Mouse (Mus musculus) urinary bladder, adult 18-20 months (tissue): ENCODE results near the gene Retreg3.

Source experiments
- DNase-seq, 2 experiments: peaks; one replicate each; pipeline ENCODE4 v3.0.0; 2022; ENCODE audit warnings: low spot score in 2 of 2, mixed read lengths in 2 of 2

The Retreg3 gene

GRCm38 (mm10) chr11:101052751-101053473, 66.8 kb downstream of the Retreg3 start:
- DNase-seq = peak in 1 of 2 experiments; percentile 83

DNA sequence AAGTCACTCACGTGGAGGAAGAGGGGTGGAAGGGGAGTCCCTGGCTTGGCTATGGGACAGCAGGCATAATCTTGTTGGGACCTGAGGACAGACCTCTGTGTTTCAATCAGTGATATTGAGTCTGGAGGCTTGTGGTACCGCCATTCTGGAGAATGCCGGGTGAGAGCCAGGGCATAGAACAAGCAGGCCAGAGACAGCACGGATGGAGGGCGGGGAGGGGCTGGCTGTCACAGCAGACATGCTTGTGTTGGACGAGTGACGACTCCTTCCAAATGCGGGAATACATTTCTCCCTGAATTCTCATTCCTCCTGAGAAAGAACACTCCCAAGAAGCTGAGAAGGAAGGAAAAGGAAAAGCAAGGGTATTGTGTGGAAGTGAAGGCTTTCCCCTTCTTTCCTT, 68.1 kb downstream of the Retreg3 start:
- DNase-seq = no peak

DNA sequence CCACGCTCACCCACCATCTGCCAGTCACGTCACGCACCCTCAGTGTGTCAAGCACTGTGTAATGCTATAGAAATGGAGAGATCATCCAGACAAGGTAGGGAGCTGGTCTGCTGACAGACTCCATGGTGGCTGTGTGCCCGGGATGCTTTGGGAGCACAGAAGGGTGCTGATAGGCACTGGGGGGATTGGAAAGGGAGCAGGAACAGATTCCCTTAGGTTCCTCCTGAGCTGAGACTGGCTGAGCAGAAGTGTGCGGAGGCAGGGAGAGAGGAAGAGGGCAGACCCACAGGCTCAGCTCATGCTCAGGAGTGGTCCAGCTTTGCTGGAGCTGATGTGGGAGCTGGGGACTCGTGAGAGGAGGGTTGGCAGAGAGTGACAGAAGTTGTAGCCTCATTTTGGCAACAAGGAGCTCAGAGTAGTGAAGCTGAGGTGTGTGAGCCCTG, 68.6 kb downstream of the Retreg3 start:
- no peak for DNase-seq

- DNase-seq = no peak
Observed at GRCm38 (mm10) chr11:101050359-101050758, 69.3 kb downstream of the Retreg3 start.

GRCm38 (mm10) chr11:101047502-101047901, 72.2 kb downstream of the Retreg3 start:
- DNase-seq = no peak

GRCm38 (mm10) chr11:101046440-101046839, 73.3 kb downstream of the Retreg3 start:
- no peak for DNase-seq
